Mouse (Mus musculus) cortical plate, adult 2 months (tissue): ENCODE results near the gene Opa3. TPM values are rescaled to one million over a fixed set of nuclear protein-coding genes. Genes with fewer than 3 reads are reported as not detected.

Source experiments
- H3K27ac ChIP-seq: fragments of 200-500 bp; 2 replicates; pipeline ENCODE4 v1.5.1; 2012; ENCODE audit warnings: low read length, control low read depth, inconsistent platforms; ENCODE audit not compliant: insufficient read depth
- H3K4me1 ChIP-seq: fragments of 200-500 bp; 2 replicates; pipeline ENCODE4 v1.6.1; 2011; ENCODE audit warnings: low read length; ENCODE audit not compliant: control insufficient read depth, insufficient read depth
- H3K4me3 ChIP-seq: fragments of 200-500 bp; 2 replicates; pipeline ENCODE4 v1.5.1; 2011; ENCODE audit warnings: mild to moderate bottlenecking, low read length, control low read depth; ENCODE audit not compliant: insufficient read depth
- CTCF ChIP-seq: fragments of 200-500 bp; IDR thresholded peaks from 2 replicates; pipeline ENCODE4 v1.5.1; 2011; ENCODE audit warnings: mild to moderate bottlenecking, control low read depth, low read length; ENCODE audit not compliant: insufficient read depth; ENCODE audit errors: extremely low read depth
- POLR2A ChIP-seq: fragments of 200-500 bp; IDR thresholded peaks from 2 replicates; pipeline ENCODE4 v1.6.1; 2011; ENCODE audit warnings: mild to moderate bottlenecking, low read length, control low read depth; ENCODE audit not compliant: insufficient read depth; ENCODE audit errors: extremely low read depth
- polyA plus RNA-seq: library from polyadenylated mRNA; depleted of rRNA; stranded (reverse); fragments of >200 nt; gene quantifications from 2 replicates; pipeline ENCODE4 v1.2.3, GENCODE M21; 2012

The Opa3 gene
- polyA plus RNA-seq, 1 experiment, result 41.0 TPM

DNA sequence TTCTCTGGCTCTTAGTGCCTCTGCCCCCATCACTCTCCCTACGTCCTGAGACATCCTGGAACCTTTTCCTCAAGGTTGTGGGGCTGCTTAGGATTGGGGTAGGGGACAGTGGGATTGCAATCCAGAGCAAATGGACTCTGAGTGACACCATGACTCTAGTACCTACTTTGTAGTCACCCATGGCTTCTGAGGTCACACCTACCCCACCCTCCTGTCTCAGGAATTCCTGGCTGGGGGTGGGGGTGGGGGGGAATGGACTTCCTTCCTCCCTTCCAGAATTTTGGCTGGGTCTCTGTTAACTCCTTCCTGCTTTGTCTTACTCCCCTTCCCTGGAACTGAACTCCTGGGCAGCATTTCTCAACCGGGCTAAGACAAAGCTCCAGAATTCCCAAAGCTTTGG, 14.7 kb upstream of the Opa3 start:
- no peak overlapping the region for H3K27ac ChIP-seq
- H3K4me1 ChIP-seq, result 0 out of 2 replicates have a peak, but pooled peaks cover 2% of the 10 kb centered on the region
- peak overlapping the region; percentile 36 for H3K4me3 ChIP-seq
- TF ChIP-seq POLR2A (no peak), CTCF (no peak)

- peak overlapping the region; percentile 17; the same call in 1 of the 2 replicates for H3K27ac ChIP-seq
- no peak overlapping the region for H3K4me3 ChIP-seq
- H3K4me1 ChIP-seq, result 0 out of 2 replicates have a peak, but pooled peaks cover 2% of the 10 kb centered on the region
- TF ChIP-seq POLR2A (no peak), CTCF (no peak)
Observed at GRCm38 (mm10) chr7:19214369-19214768, 13.8 kb upstream of the Opa3 start.

DNA sequence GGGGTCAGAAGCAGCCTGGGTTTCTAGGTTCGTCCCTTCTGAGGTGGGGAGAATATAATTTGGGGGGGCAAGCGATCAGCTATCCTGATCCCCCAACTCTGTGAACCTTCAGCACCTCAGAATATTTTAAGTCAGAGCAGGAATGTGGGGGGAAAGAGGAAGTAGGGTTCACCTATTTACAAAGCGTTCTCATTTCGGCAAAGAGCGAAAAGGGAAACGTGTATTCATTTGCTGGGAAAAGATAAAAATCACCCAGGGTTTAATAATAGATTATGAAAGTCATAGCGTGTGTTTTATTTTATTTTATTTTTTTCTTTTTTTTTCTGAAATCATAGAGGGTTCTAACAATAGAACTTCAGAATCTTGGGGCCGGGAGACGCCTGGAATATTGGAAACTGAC, 13.2 kb upstream of the Opa3 start:
- TF ChIP-seq POLR2A (no peak), CTCF (no peak)
- no peak overlapping the region for H3K4me3 ChIP-seq

DNA sequence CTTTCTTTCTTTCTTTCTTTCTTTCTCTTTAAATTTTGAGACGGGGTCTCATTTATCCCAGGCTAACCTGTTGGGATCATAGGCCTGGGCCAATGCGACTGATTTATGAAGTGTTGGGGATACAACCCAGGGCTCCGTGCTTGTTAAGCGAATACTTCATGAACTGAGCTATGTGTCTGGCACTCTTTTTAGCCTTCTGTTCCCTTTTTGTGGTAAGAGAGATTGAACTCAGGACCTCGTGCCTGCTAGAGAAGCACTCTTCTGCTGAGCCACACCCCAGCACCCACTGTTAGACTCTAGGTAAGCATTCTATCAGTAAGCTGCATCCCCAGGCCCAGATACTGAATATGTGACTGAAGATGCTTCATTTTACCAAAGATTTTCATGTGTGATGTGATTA, 10.6 kb upstream of the Opa3 start:
- TF ChIP-seq POLR2A (no peak), CTCF (no peak)
- Histone ChIP-seq H3K27ac (no peak overlapping the region), H3K4me3 (no peak overlapping the region), H3K4me1 (no peaks in the 10 kb centered on the region)

More for the DNA sequence above, 13.2 kb upstream of the Opa3 start:
- Histone ChIP-seq H3K27ac (no peak overlapping the region), H3K4me1 (0 out of 2 replicates have a peak, but pooled peaks cover 2% of the 10 kb centered on the region)

- no peak for TF ChIP-seq CTCF
- no peak for TF ChIP-seq POLR2A
- H3K4me1 ChIP-seq, result no peaks in the 10 kb centered on the region
Observed at GRCm38 (mm10) chr7:19217944-19218343, 10.2 kb upstream of the Opa3 start.

GRCm38 (mm10) chr7:19220061-19220460, 8.1 kb upstream of the Opa3 start:
- Histone ChIP-seq H3K4me3 (no peak overlapping the region), H3K27ac (no peak overlapping the region)
- TF ChIP-seq CTCF (no peak), POLR2A (no peak)

More at GRCm38 (mm10) chr7:19217944-19218343, 10.2 kb upstream of the Opa3 start:
- Histone ChIP-seq H3K27ac (no peak overlapping the region), H3K4me3 (no peak overlapping the region)

GRCm38 (mm10) chr7:19222189-19222588, 5.9 kb upstream of the Opa3 start:
- Histone ChIP-seq H3K4me1 (no peaks in the 10 kb centered on the region), H3K4me3 (no peak overlapping the region), H3K27ac (no peak overlapping the region)
- TF ChIP-seq POLR2A, result no peak
- TF ChIP-seq CTCF, result no peak

More at GRCm38 (mm10) chr7:19220061-19220460, 8.1 kb upstream of the Opa3 start:
- no peaks in the 10 kb centered on the region for H3K4me1 ChIP-seq

GRCm38 (mm10) chr7:19222875-19223274, 5.3 kb upstream of the Opa3 start:
- Histone ChIP-seq H3K4me1 (no peaks in the 10 kb centered on the region), H3K27ac (no peak overlapping the region), H3K4me3 (no peak overlapping the region)
- TF ChIP-seq CTCF, result no peak
- TF ChIP-seq POLR2A, result no peak

GRCm38 (mm10) chr7:19224933-19225332, 3.2 kb upstream of the Opa3 start:
- no peak overlapping the region for H3K27ac ChIP-seq
- H3K4me3 ChIP-seq, result no peak overlapping the region
- TF ChIP-seq POLR2A, result no peak
- no peak for TF ChIP-seq CTCF
- H3K4me1 ChIP-seq, result no peaks in the 10 kb centered on the region
